Mouse (Mus musculus) forebrain, embryonic 15.5 days (tissue): ENCODE measurements around the gene Iqschfp. TPM values are rescaled to one million over a fixed set of nuclear protein-coding genes. Genes with fewer than 3 reads are reported as not detected.

Source experiments
- ATAC-seq: fragments of 200-750 bp; cut with Nextera tagmentation; replicated peaks from 2 replicates; pipeline ENCODE4 v1.8.0; 2017; ENCODE audit warnings: mild to moderate bottlenecking, moderate TSS enrichment, moderate library complexity
- H3K27ac ChIP-seq: fragments of 300-500 bp; sonication (generic); replicated peaks from 2 replicates; pipeline ENCODE4 v1.5.1; 2015; ENCODE audit warnings: mild to moderate bottlenecking, inconsistent platforms
- H3K27me3 ChIP-seq: fragments of 300-500 bp; sonication (generic); 2 replicates; pipeline ENCODE4 v1.6.1; 2015; ENCODE audit warnings: inconsistent platforms
- H3K36me3 ChIP-seq: fragments of 300-500 bp; sonication (generic); 2 replicates; pipeline ENCODE4 v1.6.1; 2015; ENCODE audit warnings: mild to moderate bottlenecking, inconsistent platforms
- H3K4me1 ChIP-seq: fragments of 300-500 bp; sonication (generic); 2 replicates; pipeline ENCODE4 v1.6.1; 2015; ENCODE audit warnings: inconsistent platforms
- H3K4me2 ChIP-seq: fragments of 300-500 bp; sonication (generic); replicated peaks from 2 replicates; pipeline ENCODE4 v1.6.1; 2015; ENCODE audit warnings: mild to moderate bottlenecking, inconsistent platforms
- H3K4me3 ChIP-seq: fragments of 300-500 bp; sonication (generic); 2 replicates; pipeline ENCODE4 v1.5.1; 2015; ENCODE audit warnings: mild to moderate bottlenecking, inconsistent platforms
- H3K9ac ChIP-seq: fragments of 300-500 bp; sonication (generic); replicated peaks from 2 replicates; pipeline ENCODE4 v1.6.1; 2015; ENCODE audit warnings: mild to moderate bottlenecking, inconsistent platforms
- H3K9me3 ChIP-seq: fragments of 300-500 bp; sonication (generic); 2 replicates; pipeline ENCODE4 v1.6.1; 2016; ENCODE audit warnings: inconsistent platforms
- WGBS: fragments of 180-500 bp; shearing (Covaris S2); methylation state at CpG from one replicate; pipeline ENCODE4 v1.1.7; 2015; ENCODE audit warnings: mixed read lengths; 5-methylcytosine and 5-hydroxymethylcytosine counted together
- polyA plus RNA-seq: library from polyadenylated mRNA; unstranded; fragments of >200 nt; fragmentation: Nextera tagmentation; extraction: Ambion mirVana; gene quantifications from 2 replicates; pipeline ENCODE4 v1.2.1, GENCODE M21; 2015

The Iqschfp gene
- polyA plus RNA-seq, 1 experiment from 2014 or later: 3.3 TPM

GRCm38 (mm10) chr3:68493586-68494295 is 601.7 kb downstream of the Iqschfp start:
- Histone ChIP-seq H3K4me2 (peak overlapping the region; percentile 100), H3K9ac (peak overlapping the region; percentile 61), H3K27ac (peak overlapping the region; percentile 62), H3K27me3 (no peaks in the 10 kb centered on the region), H3K36me3 (no peaks in the 10 kb centered on the region), H3K9me3 (no peaks in the 10 kb centered on the region), H3K4me1 (peaks cover 29% of the 10 kb centered on the region), H3K4me3 (peak overlapping the region; percentile 68)
- under 1% methylated on average over 60 of the region's 70 CpGs for WGBS
- peak; percentile 83 for ATAC-seq

DNA sequence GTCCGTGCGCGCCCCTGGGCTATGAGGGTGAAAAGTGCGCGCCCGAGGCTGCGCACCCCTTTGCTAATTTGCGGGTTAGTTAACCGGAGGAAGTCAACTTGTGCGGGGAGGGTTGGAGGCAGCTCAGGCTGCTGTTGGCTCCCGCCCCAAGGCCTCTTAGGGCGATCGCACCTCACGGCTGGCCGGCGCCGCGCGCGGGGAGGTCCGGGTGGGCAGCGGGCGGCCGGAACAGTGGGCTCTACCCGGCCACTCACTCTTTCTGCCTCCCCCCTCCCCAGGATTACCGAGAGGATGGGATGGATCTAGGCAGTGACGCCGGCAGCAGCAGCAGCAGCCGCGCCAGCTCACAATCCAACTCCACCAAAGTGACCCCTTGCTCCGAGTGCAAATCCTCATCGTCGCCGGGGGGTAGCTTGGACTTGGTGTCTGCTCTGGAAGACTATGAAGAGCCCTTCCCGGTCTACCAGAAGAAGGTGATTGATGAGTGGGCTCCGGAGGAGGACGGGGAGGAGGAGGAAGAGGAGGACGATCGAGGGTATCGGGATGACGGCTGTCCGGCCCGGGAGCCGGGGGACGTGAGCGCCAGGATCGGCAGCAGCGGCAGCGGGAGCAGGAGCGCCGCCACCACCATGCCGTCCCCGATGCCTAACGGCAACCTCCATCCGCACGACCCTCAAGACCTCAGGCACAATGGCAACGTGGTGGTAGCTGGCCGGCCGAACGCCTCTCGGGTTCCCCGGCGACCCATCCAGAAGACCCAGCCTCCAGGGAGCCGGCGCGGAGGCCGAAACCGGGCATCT is 602.5 kb downstream of the Iqschfp start:
- Histone ChIP-seq H3K9me3 (no peaks in the 10 kb centered on the region), H3K27ac (peak overlapping the region; percentile 62), H3K4me1 (peaks cover 29% of the 10 kb centered on the region), H3K4me3 (peak overlapping the region; percentile 68), H3K9ac (peak overlapping the region; percentile 61), H3K4me2 (peak overlapping the region; percentile 100), H3K36me3 (no peaks in the 10 kb centered on the region), H3K27me3 (no peaks in the 10 kb centered on the region)
- peak; percentile 35 for ATAC-seq
- under 1% methylated on average over 68 of the region's 68 CpGs for WGBS

DNA sequence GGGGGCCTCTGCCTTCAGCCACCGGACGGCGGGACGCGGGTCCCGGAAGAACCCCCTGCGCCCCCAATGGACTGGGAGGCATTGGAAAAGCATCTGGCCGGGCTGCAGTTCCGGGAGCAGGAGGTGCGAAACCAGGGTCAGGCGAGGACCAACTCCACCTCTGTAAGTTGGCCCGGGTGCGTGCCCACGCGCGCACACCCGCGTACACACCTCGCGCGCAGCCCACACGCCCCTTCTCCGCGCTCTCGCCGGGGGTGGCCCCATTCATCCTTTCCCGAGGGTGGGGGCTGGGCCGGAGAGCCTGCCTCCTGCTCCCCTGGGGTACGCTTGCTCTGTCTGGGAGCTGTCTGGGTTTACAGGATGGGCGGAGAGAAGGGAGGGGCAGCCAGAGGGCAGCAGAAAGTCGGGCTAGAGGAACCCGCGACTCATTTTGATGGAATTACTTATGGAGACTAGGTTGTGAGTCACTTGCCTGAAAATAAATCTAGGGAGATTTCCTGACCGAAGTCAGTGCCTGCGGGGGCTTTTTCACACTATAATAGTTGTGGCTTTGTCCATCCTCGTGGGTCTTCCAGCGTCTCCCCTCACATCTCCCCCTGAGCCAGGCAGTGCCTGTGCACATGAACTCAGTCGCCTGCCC is 603.2 kb downstream of the Iqschfp start:
- ATAC-seq: peak; percentile 53
- Histone ChIP-seq H3K9ac (peak overlapping the region; percentile 61), H3K4me2 (peak overlapping the region; percentile 100), H3K9me3 (no peaks in the 10 kb centered on the region), H3K36me3 (no peaks in the 10 kb centered on the region), H3K27me3 (no peaks in the 10 kb centered on the region), H3K4me1 (peaks cover 29% of the 10 kb centered on the region), H3K27ac (peak overlapping the region; percentile 62), H3K4me3 (peak overlapping the region; percentile 68)
- under 1% methylated on average over 38 of the region's 38 CpGs for WGBS

DNA sequence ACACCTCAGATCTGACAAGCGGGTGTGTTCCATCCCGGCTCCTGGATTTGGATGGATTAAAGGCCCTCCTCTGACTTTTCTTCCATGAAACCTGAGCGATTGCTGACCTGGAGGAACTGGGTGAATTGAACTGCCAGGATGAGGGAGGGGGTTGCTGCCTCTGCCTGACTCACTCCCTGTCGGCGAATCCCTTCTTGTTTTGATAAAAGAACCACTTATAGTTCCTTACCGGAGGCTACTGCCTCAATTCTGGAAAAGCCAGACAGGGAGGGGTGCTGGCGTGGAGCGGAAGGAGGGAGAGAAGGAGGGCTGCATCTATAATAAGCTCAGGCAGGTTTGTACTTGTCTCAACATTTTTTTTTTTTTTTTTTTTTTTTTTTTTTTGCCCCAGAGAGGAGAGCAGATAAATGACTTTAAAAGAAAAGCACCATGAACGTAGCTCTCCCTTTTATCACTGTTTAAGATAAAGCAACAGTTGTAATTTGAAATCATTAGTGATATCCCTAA is 603.8 kb downstream of the Iqschfp start:
- ATAC-seq: no peak
- Histone ChIP-seq H3K4me3 (peak overlapping the region; percentile 68), H3K9me3 (no peaks in the 10 kb centered on the region), H3K9ac (peak overlapping the region; percentile 61), H3K4me2 (peak overlapping the region; percentile 100), H3K27me3 (no peaks in the 10 kb centered on the region), H3K36me3 (no peaks in the 10 kb centered on the region), H3K27ac (peak overlapping the region; percentile 62; the same call in 1 of the 2 replicates), H3K4me1 (peaks cover 29% of the 10 kb centered on the region)
- under 1% methylated on average over 9 of the region's 9 CpGs for WGBS

- H3K4me1 ChIP-seq: peaks cover 29% of the 10 kb centered on the region
- ATAC-seq: no peak
- no peak overlapping the region for H3K27ac ChIP-seq
- H3K27me3 ChIP-seq: no peaks in the 10 kb centered on the region
- H3K36me3 ChIP-seq: no peaks in the 10 kb centered on the region
- peak overlapping the region; percentile 100 for H3K4me2 ChIP-seq
- 65% methylated on average over 6 of the region's 6 CpGs for WGBS
- no peaks in the 10 kb centered on the region for H3K9me3 ChIP-seq
- H3K4me3 ChIP-seq: peak overlapping the region; percentile 68
- H3K9ac ChIP-seq: no peak overlapping the region
Observed at GRCm38 (mm10) chr3:68496513-68496912, 604.5 kb downstream of the Iqschfp start.

DNA sequence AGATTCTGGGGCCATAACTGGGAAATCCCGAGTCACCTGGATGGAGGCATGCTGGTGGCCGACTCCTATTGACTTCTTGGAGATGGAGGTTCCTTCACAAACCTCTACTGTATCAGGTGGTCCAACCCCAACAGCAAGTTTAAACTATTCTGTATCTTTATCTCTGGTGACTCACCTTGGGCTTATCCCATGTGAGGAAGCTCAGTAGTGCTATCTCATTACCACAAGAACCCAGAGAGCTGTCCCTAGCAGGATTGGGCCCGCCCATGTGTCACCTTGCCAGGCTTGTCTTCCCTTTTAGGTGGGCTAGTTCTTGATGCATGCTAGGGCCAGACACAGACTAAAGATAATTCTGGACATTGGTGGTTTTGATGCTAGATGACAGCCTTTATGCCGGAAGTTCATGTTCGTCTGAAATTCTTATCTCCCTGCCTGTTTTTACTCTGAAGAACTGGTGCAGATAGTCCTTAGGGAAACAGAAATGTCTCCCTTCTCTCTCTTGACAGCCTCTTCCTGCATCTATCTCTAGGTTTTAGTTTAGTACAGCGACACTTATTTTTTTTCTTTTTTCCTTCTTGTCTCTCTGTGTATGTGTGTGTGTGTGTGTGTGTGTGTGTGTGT is 607.6 kb downstream of the Iqschfp start:
- Histone ChIP-seq H3K9ac (no peak overlapping the region), H3K36me3 (no peaks in the 10 kb centered on the region), H3K27ac (no peak overlapping the region), H3K4me1 (peaks cover 12% of the 10 kb centered on the region), H3K27me3 (no peaks in the 10 kb centered on the region), H3K4me3 (no peak overlapping the region), H3K4me2 (no peak overlapping the region), H3K9me3 (no peaks in the 10 kb centered on the region)
- no peak for ATAC-seq
- WGBS: 91% methylated on average over 6 of the region's 6 CpGs

GRCm38 (mm10) chr3:68504838-68505237 is 612.8 kb downstream of the Iqschfp start:
- WGBS: 87% methylated on average over 3 of the region's 3 CpGs

DNA sequence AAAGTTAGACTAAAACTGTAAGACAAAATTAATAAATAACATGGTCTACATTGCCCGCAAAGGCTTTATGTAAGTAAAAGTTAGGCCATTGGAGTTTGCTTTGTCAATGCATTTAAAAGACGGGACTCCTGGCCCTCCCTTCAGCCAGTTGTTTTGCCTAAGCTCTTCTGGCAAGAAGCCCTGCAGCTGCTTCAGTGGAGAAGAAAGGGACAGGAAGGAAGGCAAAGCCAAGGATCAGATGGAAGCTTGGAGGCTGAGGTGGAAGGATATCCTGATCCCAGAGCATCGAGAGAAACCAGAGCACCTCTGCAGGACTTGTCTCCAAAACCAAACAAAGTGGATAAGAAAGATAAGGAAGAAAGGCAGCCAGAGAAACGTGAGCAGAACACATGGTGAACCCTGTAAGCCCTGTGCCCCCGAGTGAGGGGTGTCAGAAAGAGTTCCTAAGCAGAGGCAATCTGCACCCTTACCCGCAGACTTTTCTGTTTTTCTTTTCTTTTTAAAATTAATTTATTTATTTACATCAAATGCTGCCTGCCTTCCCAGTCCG is 614.8 kb downstream of the Iqschfp start:
- ATAC-seq: no peak
- no peak overlapping the region for H3K4me3 ChIP-seq
- H3K4me1 ChIP-seq: no peaks in the 10 kb centered on the region
- no peak overlapping the region for H3K27ac ChIP-seq
- H3K9me3 ChIP-seq: no peaks in the 10 kb centered on the region
- H3K36me3 ChIP-seq: no peaks in the 10 kb centered on the region
- no peak overlapping the region for H3K9ac ChIP-seq
- no peaks in the 10 kb centered on the region for H3K27me3 ChIP-seq
- WGBS: 75% methylated on average over 7 of the region's 7 CpGs
- no peak overlapping the region for H3K4me2 ChIP-seq

More at GRCm38 (mm10) chr3:68504838-68505237, 612.8 kb downstream of the Iqschfp start:
- no peak for ATAC-seq
- H3K4me3 ChIP-seq: no peak overlapping the region
- no peaks in the 10 kb centered on the region for H3K4me1 ChIP-seq
- H3K9me3 ChIP-seq: no peaks in the 10 kb centered on the region
- no peak overlapping the region for H3K4me2 ChIP-seq
- H3K27ac ChIP-seq: no peak overlapping the region
- no peaks in the 10 kb centered on the region for H3K27me3 ChIP-seq
- no peaks in the 10 kb centered on the region for H3K36me3 ChIP-seq
- H3K9ac ChIP-seq: no peak overlapping the region

DNA sequence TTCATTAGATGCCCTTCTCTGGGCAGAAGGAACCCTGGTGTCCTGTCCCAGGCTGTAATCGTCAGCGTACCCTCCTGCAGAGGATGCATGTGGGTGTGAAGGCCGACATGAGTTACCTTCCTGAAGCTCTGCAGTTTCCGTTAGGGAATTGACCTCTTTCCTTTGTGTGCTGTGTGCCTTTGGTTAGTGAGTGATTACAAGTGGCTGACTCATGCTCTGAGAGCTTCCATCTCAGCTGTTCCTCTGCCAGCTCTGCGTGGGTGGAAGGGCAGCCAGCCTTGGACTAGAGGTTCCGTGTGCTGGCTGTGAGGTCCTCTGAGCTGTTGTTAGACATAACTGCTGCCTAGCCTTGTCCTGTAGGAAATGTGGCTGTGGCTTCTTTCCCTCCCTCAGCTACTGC is 616.6 kb downstream of the Iqschfp start:
- H3K27ac ChIP-seq: no peak overlapping the region
- H3K27me3 ChIP-seq: no peaks in the 10 kb centered on the region
- no peak for ATAC-seq
- no peak overlapping the region for H3K9ac ChIP-seq
- no peak overlapping the region for H3K4me2 ChIP-seq
- no peaks in the 10 kb centered on the region for H3K36me3 ChIP-seq
- no peak overlapping the region for H3K4me3 ChIP-seq
- 64% methylated on average over 6 of the region's 6 CpGs for WGBS
- no peaks in the 10 kb centered on the region for H3K9me3 ChIP-seq
- peaks cover 3% of the 10 kb centered on the region for H3K4me1 ChIP-seq

- Histone ChIP-seq H3K36me3 (no peaks in the 10 kb centered on the region), H3K27ac (no peak overlapping the region), H3K27me3 (no peaks in the 10 kb centered on the region), H3K9me3 (no peaks in the 10 kb centered on the region), H3K4me2 (no peak overlapping the region), H3K4me1 (peaks cover 10% of the 10 kb centered on the region), H3K4me3 (no peak overlapping the region), H3K9ac (no peak overlapping the region)
- WGBS: 79% methylated on average over 5 of the region's 5 CpGs
- ATAC-seq: no peak
Observed at GRCm38 (mm10) chr3:68510872-68511271, 618.8 kb downstream of the Iqschfp start.

- no peaks in the 10 kb centered on the region for H3K9me3 ChIP-seq
- H3K27ac ChIP-seq: no peak overlapping the region
- H3K4me2 ChIP-seq: no peak overlapping the region
- no peak overlapping the region for H3K4me3 ChIP-seq
- peaks cover 18% of the 10 kb centered on the region for H3K4me1 ChIP-seq
- no peak for ATAC-seq
- WGBS: 87% methylated on average over 4 of the region's 4 CpGs
- H3K36me3 ChIP-seq: no peaks in the 10 kb centered on the region
- H3K27me3 ChIP-seq: no peaks in the 10 kb centered on the region
- no peak overlapping the region for H3K9ac ChIP-seq
Observed at GRCm38 (mm10) chr3:68511744-68512143, 619.7 kb downstream of the Iqschfp start.
